Mouse (Mus musculus): ENCODE results near the gene Qrfpr.
A peak's percentile ranks its signal among the peaks of the same experiment; 100 is the strongest.

Gene Qrfpr

DNA sequence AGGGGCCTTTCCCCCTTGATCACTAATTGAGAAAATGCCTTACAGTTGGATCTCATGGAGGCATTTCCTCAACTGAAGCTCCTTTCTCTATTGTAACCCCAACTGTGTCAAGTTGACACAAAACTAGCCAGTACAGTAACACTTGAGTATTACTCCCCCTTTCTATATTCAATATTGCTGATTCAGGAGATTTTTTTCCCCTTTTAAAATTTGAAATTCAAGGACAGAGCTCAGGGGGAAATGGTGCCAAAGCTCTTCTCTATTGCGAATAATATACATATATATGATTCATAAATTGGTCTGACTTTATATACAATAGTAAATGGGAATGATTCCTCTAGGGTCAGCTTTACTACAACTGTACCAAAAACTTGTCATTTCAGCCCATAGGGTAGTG lies 71.6 kb downstream of the Qrfpr start:
- DNase-seq: no peak

DNA sequence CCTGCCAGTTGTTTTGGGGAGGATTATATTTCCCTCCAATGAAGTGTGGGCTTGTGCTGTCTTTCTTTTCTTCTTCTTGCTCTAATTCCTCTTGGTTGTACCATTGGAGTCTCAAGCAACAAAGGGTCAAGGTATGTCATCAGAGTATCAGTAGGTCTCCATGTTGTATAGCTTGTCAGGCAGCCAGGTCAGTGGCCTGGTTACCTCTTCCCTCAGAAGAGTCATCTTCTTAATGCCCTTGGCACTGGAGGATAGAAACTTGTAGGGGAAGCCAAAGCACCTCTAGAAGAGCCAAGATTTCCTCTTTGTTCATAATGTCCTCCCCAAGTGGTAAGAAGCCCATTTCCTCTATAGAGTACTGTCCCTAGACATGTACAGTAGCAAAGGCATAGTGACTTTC lies 83.1 kb downstream of the Qrfpr start:
- DNase-seq: no peak

DNA sequence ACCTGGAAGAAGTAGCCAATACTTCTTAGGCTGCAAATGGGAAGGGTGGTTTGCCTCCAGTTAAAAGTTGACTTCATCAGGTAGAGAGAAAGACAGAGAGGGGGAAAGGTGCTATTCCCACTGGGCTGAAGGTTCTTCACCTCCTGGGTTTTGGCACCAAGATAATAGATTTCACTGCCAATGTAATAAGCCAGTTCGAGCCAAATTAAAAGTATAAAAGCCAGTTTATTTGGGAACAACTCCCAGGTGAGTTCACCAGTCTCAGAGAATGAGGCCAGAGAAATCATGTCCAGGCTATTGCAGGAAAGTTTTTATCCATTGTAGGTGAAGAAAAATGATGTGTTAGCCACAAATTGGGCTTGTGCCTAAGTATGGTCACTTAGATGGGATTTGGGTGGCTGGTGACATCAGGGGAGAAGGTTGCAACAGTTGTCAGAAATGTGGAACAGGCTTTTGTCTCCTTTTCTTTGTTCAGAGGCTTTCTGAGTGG lies 83.9 kb downstream of the Qrfpr start:
- DNase-seq: no peak

GRCm38 (mm10) chr3:36137560-36137959 lies 84.6 kb downstream of the Qrfpr start:
- peak; percentile 42 to 47 for DNase-seq

GRCm38 (mm10) chr3:36136152-36136551 lies 86.0 kb downstream of the Qrfpr start:
- DNase-seq: no peak
